In genomic region chr5:76540181-76540580, GRCm38 (mm10) we compare ENCODE assay signal across 11 mouse cellular contexts. TPM values are rescaled to one million over a fixed set of nuclear protein-coding genes. Genes with fewer than 3 reads are reported as not detected.
DNase-seq lines count a peak whose midpoint lies in the region; ATAC-seq lines count a peak whose summit lies in the region.
"Had no signal": no experiment of that assay in that cellular context is flagged by ENCODE, and none has a peak within 500 bp of the region (broad histone marks: within the 10 kb centered on the region; RNA-seq: fewer than 3 reads in every experiment).

No protein-coding gene starts in this region.

- DNase-seq in heart, adult 11 months: peak; percentile 91
- DNase-seq in 3134 (ENCODE audit: extremely low read depth, insufficient read length, low spot score): peak; percentile 40
- DNase-seq in adrenal gland, adult 2 months: peak; percentile 83
- peak; percentile 25 to 28 for DNase-seq in heart, postnatal 14 days
- DNase-seq in cerebellum, adult 18-20 months: no peak
- DNase-seq in liver, embryonic 11.5 days (ENCODE audit: low spot score): no peak
- DNase-seq: cerebellum, adult 2 months had no signal

- ATAC-seq in heart, embryonic 12.5 days (ENCODE audit: insufficient number of reproducible peaks, low FRiP score): no peak
- ATAC-seq in liver, embryonic 11.5 days (replicated peaks; ENCODE audit: low FRiP score): no peak
- no peak for ATAC-seq in intestine, embryonic 16.5 days

- H3K4me3 ChIP-seq in heart, embryonic 12.5 days: no peak overlapping the region
- no peak overlapping the region for H3K4me3 ChIP-seq in liver, embryonic 11.5 days (ENCODE audit: low read depth, low read length)
- no peak overlapping the region for H3K4me3 ChIP-seq in intestine, embryonic 16.5 days (ENCODE audit: low read length)
- H3K4me3 ChIP-seq: megakaryocyte, embryonic 14.5 days had no signal

- no peak overlapping the region for H3K4me2 ChIP-seq in heart, embryonic 12.5 days
- no peak overlapping the region for H3K4me2 ChIP-seq in liver, embryonic 11.5 days
- H3K4me2 ChIP-seq in intestine, embryonic 16.5 days (ENCODE audit: low read depth, low read length): no peak overlapping the region

- no peak overlapping the region for H3K9ac ChIP-seq in heart, embryonic 12.5 days
- no peak overlapping the region for H3K9ac ChIP-seq in liver, embryonic 11.5 days (ENCODE audit: low read depth, low read length)
- no peak overlapping the region for H3K9ac ChIP-seq in intestine, embryonic 16.5 days (ENCODE audit: low read depth, low read length)

- WGBS in heart, embryonic 12.5 days: 78% methylated on average over 8 of the region's 8 CpGs
- WGBS in liver, embryonic 11.5 days: 85% methylated on average over 8 of the region's 8 CpGs
- 76% methylated on average over 8 of the region's 8 CpGs for WGBS in intestine, embryonic 16.5 days

- no peak overlapping the region for H3K27ac ChIP-seq in heart, embryonic 12.5 days (ENCODE audit: poor library complexity, severe bottlenecking)
- no peak overlapping the region for H3K27ac ChIP-seq in liver, embryonic 11.5 days (ENCODE audit: low read depth, low read length)
- no peak overlapping the region for H3K27ac ChIP-seq in intestine, embryonic 16.5 days (ENCODE audit: low read length)

- intact Hi-C loops in heart, postnatal 14 days (cut with DNase I): loop anchor here (10.0 kb wide), 1 partner anchor 675 kb away; no protein-coding TSS in a partner anchor

- no peaks in the 10 kb centered on the region for H3K4me1 ChIP-seq in heart, embryonic 12.5 days (replicated peaks)
- no peaks in the 10 kb centered on the region for H3K4me1 ChIP-seq in liver, embryonic 11.5 days (replicated peaks; ENCODE audit: control insufficient read depth, insufficient read depth, low read length)
- H3K4me1 ChIP-seq in intestine, embryonic 16.5 days (ENCODE audit: control insufficient read depth, insufficient read depth, low read length): no peaks in the 10 kb centered on the region

- H3K36me3 ChIP-seq in heart, embryonic 12.5 days: peaks cover 63% of the 10 kb centered on the region
- peaks cover 17% of the 10 kb centered on the region; the same call in 1 of the 2 replicates for H3K36me3 ChIP-seq in liver, embryonic 11.5 days (ENCODE audit: control insufficient read depth, insufficient read depth, low read length)
- H3K36me3 ChIP-seq in intestine, embryonic 16.5 days (ENCODE audit: control insufficient read depth, insufficient read depth, low read length): peaks cover 3% of the 10 kb centered on the region

- H3K27me3 ChIP-seq in heart, embryonic 12.5 days (replicated peaks): no peaks in the 10 kb centered on the region
- no peaks in the 10 kb centered on the region for H3K27me3 ChIP-seq in liver, embryonic 11.5 days (replicated peaks; ENCODE audit: control insufficient read depth, insufficient read depth, low read length)
- no peaks in the 10 kb centered on the region for H3K27me3 ChIP-seq in intestine, embryonic 16.5 days (replicated peaks; ENCODE audit: control insufficient read depth, insufficient read depth, low read length)
- H3K27me3 ChIP-seq: megakaryocyte, embryonic 14.5 days had no signal

- no peaks in the 10 kb centered on the region for H3K9me3 ChIP-seq in heart, embryonic 12.5 days (replicated peaks)
- no peaks in the 10 kb centered on the region for H3K9me3 ChIP-seq in liver, embryonic 11.5 days (ENCODE audit: control insufficient read depth, low read length)
- H3K9me3 ChIP-seq in intestine, embryonic 16.5 days (ENCODE audit: control insufficient read depth, low read length): no peaks in the 10 kb centered on the region
- H3K9me3 ChIP-seq: megakaryocyte, embryonic 14.5 days had no signal

RNA-seq across cellular contexts. Expression of gene Exoc1, which starts 11.1 kb away (rescaled TPM):
- polyA plus RNA-seq in heart, embryonic 12.5 days (2016; fragmentation: Nextera tagmentation; extraction: Ambion mirVana): 27.0 and 30.1 TPM in 2 replicates
- 10 to 100 TPM; 43.7 to 53.2 TPM for total RNA-seq in adrenal gland, adult 2 months (2021)
- 16.0 and 18.2 TPM in 2 replicates for polyA plus RNA-seq in adrenal gland, adult 2 months (2012; rRNA removed)
- 10 to 100 TPM; 14.3 to 15.2 TPM for total RNA-seq in heart, postnatal 14 days (2021)
- 28.3 and 33.1 TPM in 2 replicates for polyA plus RNA-seq in liver, embryonic 11.5 days (2014; fragmentation: Nextera tagmentation; extraction: Ambion mirVana)
- 27.8 and 30.0 TPM in 2 replicates for polyA plus RNA-seq in intestine, embryonic 16.5 days (2015; fragmentation: Nextera tagmentation; extraction: Ambion mirVana)

RNA-seq across cellular contexts. Expression of gene Cep135, which starts 48.3 kb away (rescaled TPM):
- polyA plus RNA-seq in heart, embryonic 12.5 days (2016; fragmentation: Nextera tagmentation; extraction: Ambion mirVana): 8.5 and 9.8 TPM in 2 replicates
- total RNA-seq in adrenal gland, adult 2 months (2021): 1 to 10 TPM; 3.8 to 4.9 TPM
- polyA plus RNA-seq in adrenal gland, adult 2 months (2012; rRNA removed): 0.46 and 0.53 TPM in 2 replicates
- 1 to 10 TPM; 3.9 to 4.1 TPM for total RNA-seq in heart, postnatal 14 days (2021)
- polyA plus RNA-seq in liver, embryonic 11.5 days (2014; fragmentation: Nextera tagmentation; extraction: Ambion mirVana): 8.4 and 8.7 TPM in 2 replicates
- polyA plus RNA-seq in intestine, embryonic 16.5 days (2015; fragmentation: Nextera tagmentation; extraction: Ambion mirVana): 3.9 and 4.8 TPM in 2 replicates

RNA-seq across cellular contexts. Expression of gene Gm7271, which starts 56.3 kb away (rescaled TPM):
- polyA plus RNA-seq in heart, embryonic 12.5 days (2016; fragmentation: Nextera tagmentation; extraction: Ambion mirVana): not detected in 2 replicates
- total RNA-seq in adrenal gland, adult 2 months (2021): not detected
- polyA plus RNA-seq in adrenal gland, adult 2 months (2012; rRNA removed): not detected in 2 replicates
- total RNA-seq in heart, postnatal 14 days (2021): not detected
- not detected in 2 replicates for polyA plus RNA-seq in liver, embryonic 11.5 days (2014; fragmentation: Nextera tagmentation; extraction: Ambion mirVana)
- not detected in 2 replicates for polyA plus RNA-seq in intestine, embryonic 16.5 days (2015; fragmentation: Nextera tagmentation; extraction: Ambion mirVana)
- polyA plus RNA-seq: gonadal fat pad, adult 2 months had no signal

Comparison
In these comparisons a context has a peak if more than half of its experiments do, and no peak if none do; other contexts are left out.
1. DNase-seq: peak in heart, adult 11 months (single experiment), 3134 (single experiment), adrenal gland, adult 2 months (single experiment) and heart, postnatal 14 days (2 of 2); none in cerebellum, adult 18-20 months (0 of 2) and liver, embryonic 11.5 days (single experiment).